Comparison of ENCODE assay signal across 8 mouse cellular contexts in genomic region chr11:49250422-49251379, GRCm38 (mm10). TPM values are rescaled to one million over a fixed set of nuclear protein-coding genes. Genes with fewer than 3 reads are reported as not detected.
DNase-seq lines count a peak whose midpoint lies in the region; ATAC-seq and TF ChIP-seq lines count a peak whose summit lies in the region.

No protein-coding gene starts in this region.

- H3K9me3 ChIP-seq in embryonic facial prominence, embryonic 14.5 days (ENCODE audit: control insufficient read depth, low read length), result no peaks in the 10 kb centered on the region
- no peaks in the 10 kb centered on the region for H3K9me3 ChIP-seq in liver, embryonic 11.5 days (ENCODE audit: control insufficient read depth, low read length)

- peak overlapping the region; percentile 99 for H3K27ac ChIP-seq in bone marrow, adult 2 months (ENCODE audit: control insufficient read depth, insufficient read depth, low read depth, low read length, poor library complexity)
- H3K27ac ChIP-seq in embryonic facial prominence, embryonic 14.5 days (replicated peaks; ENCODE audit: low read depth, low read length), result peak overlapping the region; percentile 92
- peak overlapping the region; percentile 95 for H3K27ac ChIP-seq in kidney, adult 2 months (ENCODE audit: insufficient read depth, low read depth, low read length)
- H3K27ac ChIP-seq in liver, embryonic 11.5 days (ENCODE audit: low read depth, low read length), result peak overlapping the region; percentile 89

- DNase-seq in B cell, adult 2 months, result peak; percentile 81 to 82
- DNase-seq in embryonic facial prominence, embryonic 14.5 days (ENCODE audit: low spot score), result peak; percentile 92
- peak; percentile 94 for DNase-seq in heart, adult 8-10 months (ENCODE audit: low spot score)
- DNase-seq in kidney, adult 2 months, result peak; percentile 96
- DNase-seq in liver, embryonic 11.5 days (ENCODE audit: low spot score), result peak; percentile 89
- peak; percentile 80 to 83 for DNase-seq in spleen, postnatal 14 days (ENCODE audit: low spot score in 2 of 2)

- TF ChIP-seq POLR2A in bone marrow, adult 2 months (IDR thresholded peaks at IDR 0.05; ENCODE audit: borderline replicate concordance, control insufficient read depth, low read depth, low read length), result peak; percentile 98
- peak; percentile 86 for TF ChIP-seq POLR2A in kidney, adult 2 months (IDR thresholded peaks at IDR 0.05; ENCODE audit: low read depth, low read length)

- H3K9ac ChIP-seq in embryonic facial prominence, embryonic 14.5 days (ENCODE audit: low read depth, low read length), result peak overlapping the region; percentile 90
- H3K9ac ChIP-seq in liver, embryonic 11.5 days (ENCODE audit: low read depth, low read length), result peak overlapping the region; percentile 93

- H3K27me3 ChIP-seq in embryonic facial prominence, embryonic 14.5 days (replicated peaks; ENCODE audit: control insufficient read depth, insufficient read depth, low read length), result no peaks in the 10 kb centered on the region
- no peaks in the 10 kb centered on the region for H3K27me3 ChIP-seq in kidney, adult 2 months (replicated peaks; ENCODE audit: control insufficient read depth, insufficient read depth, low read length)
- H3K27me3 ChIP-seq in liver, embryonic 11.5 days (replicated peaks; ENCODE audit: control insufficient read depth, insufficient read depth, low read length), result no peaks in the 10 kb centered on the region

- ATAC-seq in embryonic facial prominence, embryonic 14.5 days (ENCODE audit: low read depth), result peak; percentile 96
- ATAC-seq in liver, embryonic 11.5 days (replicated peaks; ENCODE audit: low FRiP score), result peak; percentile 96
- peak; percentile 77 for ATAC-seq in monocyte, adult 5-6 weeks (replicated peaks; ENCODE audit: insufficient number of reproducible peaks, low FRiP score, low TSS enrichment, poor library complexity, severe bottlenecking)

- H3K4me1 ChIP-seq in bone marrow, adult 2 months (ENCODE audit: control insufficient read depth, insufficient read depth, low read length), result peaks cover 15% of the 10 kb centered on the region
- H3K4me1 ChIP-seq in embryonic facial prominence, embryonic 14.5 days (ENCODE audit: control insufficient read depth, insufficient read depth, low read length), result peaks cover 40% of the 10 kb centered on the region
- peaks cover 37% of the 10 kb centered on the region for H3K4me1 ChIP-seq in kidney, adult 2 months (ENCODE audit: control insufficient read depth, insufficient read depth, low read length)
- peaks cover 52% of the 10 kb centered on the region for H3K4me1 ChIP-seq in liver, embryonic 11.5 days (replicated peaks; ENCODE audit: control insufficient read depth, insufficient read depth, low read length)

- peak overlapping the region; percentile 74 for H3K4me2 ChIP-seq in embryonic facial prominence, embryonic 14.5 days (ENCODE audit: low read depth, low read length)
- peak overlapping the region; percentile 90 for H3K4me2 ChIP-seq in liver, embryonic 11.5 days

- TF ChIP-seq CTCF in bone marrow, adult 2 months (IDR thresholded peaks at IDR 0.05; ENCODE audit: control insufficient read depth, insufficient read depth, low read length), result 0 out of 2 replicates have a peak, but pooled peaks have one; percentile 32
- TF ChIP-seq CTCF in kidney, adult 2 months (conservative IDR thresholded peaks at IDR 0.05; ENCODE audit: insufficient read depth, insufficient read length, low read depth, low read length), result peak; percentile 26; the same call in 1 of the 2 replicates

- WGBS in bone marrow, adult 2 months, result under 1% methylated on average over 45 of the region's 45 CpGs
- WGBS in embryonic facial prominence, embryonic 14.5 days, result 3% methylated on average over 33 of the region's 45 CpGs
- WGBS in kidney, adult 2 months, result 1% methylated on average over 45 of the region's 45 CpGs
- WGBS in liver, embryonic 11.5 days, result 1% methylated on average over 45 of the region's 45 CpGs

- peak overlapping the region; percentile 70 for H3K4me3 ChIP-seq in bone marrow, adult 2 months (replicated peaks; ENCODE audit: control insufficient read depth, low read depth, low read length)
- peak overlapping the region; percentile 75 for H3K4me3 ChIP-seq in embryonic facial prominence, embryonic 14.5 days (ENCODE audit: low read depth, low read length)
- H3K4me3 ChIP-seq in kidney, adult 2 months (ENCODE audit: insufficient read depth, low read depth, low read length), result peak overlapping the region; percentile 83
- H3K4me3 ChIP-seq in liver, embryonic 11.5 days (ENCODE audit: low read depth, low read length), result peak overlapping the region; percentile 88

- peaks cover 37% of the 10 kb centered on the region for H3K36me3 ChIP-seq in embryonic facial prominence, embryonic 14.5 days (ENCODE audit: control insufficient read depth, insufficient read depth, low read length)
- H3K36me3 ChIP-seq in kidney, adult 2 months (ENCODE audit: control insufficient read depth, insufficient read depth, low read length), result peaks cover 2% of the 10 kb centered on the region; the same call in 1 of the 2 replicates
- H3K36me3 ChIP-seq in liver, embryonic 11.5 days (ENCODE audit: control insufficient read depth, insufficient read depth, low read length), result peaks cover 15% of the 10 kb centered on the region; the same call in 1 of the 2 replicates

RNA-seq across cellular contexts. Expression of gene Mgat1, which starts 6.7 kb away (rescaled TPM):
- 37.4 and 63.1 TPM in 2 replicates for polyA plus RNA-seq in bone marrow, adult 2 months (2011; ENCODE audit: insufficient read depth, insufficient read length, low replicate concordance, missing spikeins)
- polyA plus RNA-seq in embryonic facial prominence, embryonic 14.5 days (2014; fragmentation: Nextera tagmentation; extraction: Ambion mirVana), result 66.0 and 67.3 TPM in 2 replicates
- 10 to 100 TPM; 62.4 to 80.4 (median 68.8) TPM for total RNA-seq in heart, adult 8-10 months (2022)
- polyA plus RNA-seq in kidney, adult 2 months (2012; rRNA removed), result 157 and 198 TPM in 2 replicates
- polyA plus RNA-seq in liver, embryonic 11.5 days (2014; fragmentation: Nextera tagmentation; extraction: Ambion mirVana), result 41.7 and 43.3 TPM in 2 replicates
- total RNA-seq in monocyte, adult 5-6 weeks (2017), result 58.6 to 80.8 TPM (median 72.0 TPM) in 3 replicates

RNA-seq across cellular contexts. Expression of gene Olfr1393, which starts 27.4 kb away (rescaled TPM):
- polyA plus RNA-seq in bone marrow, adult 2 months (2011; ENCODE audit: insufficient read depth, insufficient read length, low replicate concordance, missing spikeins), result 0.50 TPM in 1 of 2 replicates, not detected in the other
- polyA plus RNA-seq in embryonic facial prominence, embryonic 14.5 days (2014; fragmentation: Nextera tagmentation; extraction: Ambion mirVana), result 0.10 TPM in 1 of 2 replicates, not detected in the other
- under 1 TPM; 0.41 to 0.50 (median 0.43) TPM for total RNA-seq in heart, adult 8-10 months (2022)
- 0.72 and 1.5 TPM in 2 replicates for polyA plus RNA-seq in kidney, adult 2 months (2012; rRNA removed)
- polyA plus RNA-seq in liver, embryonic 11.5 days (2014; fragmentation: Nextera tagmentation; extraction: Ambion mirVana), result 0.13 TPM in 1 of 2 replicates, not detected in the other
- total RNA-seq in monocyte, adult 5-6 weeks (2017), result 2.0 TPM in 1 of 3 replicates, not detected in the others

RNA-seq across cellular contexts. Expression of gene Olfr1392, which starts 34.4 kb away (rescaled TPM):
- not detected in 2 replicates for polyA plus RNA-seq in bone marrow, adult 2 months (2011; ENCODE audit: insufficient read depth, insufficient read length, low replicate concordance, missing spikeins)
- polyA plus RNA-seq in embryonic facial prominence, embryonic 14.5 days (2014; fragmentation: Nextera tagmentation; extraction: Ambion mirVana), result 0.07 TPM in 1 of 2 replicates, not detected in the other
- not detected for total RNA-seq in heart, adult 8-10 months (2022)
- 0.46 and 0.47 TPM in 2 replicates for polyA plus RNA-seq in kidney, adult 2 months (2012; rRNA removed)
- polyA plus RNA-seq in liver, embryonic 11.5 days (2014; fragmentation: Nextera tagmentation; extraction: Ambion mirVana), result not detected in 2 replicates
- total RNA-seq in monocyte, adult 5-6 weeks (2017), result not detected in 3 replicates

RNA-seq across cellular contexts. Expression of gene Zfp62, which starts 47.6 kb away (rescaled TPM):
- polyA plus RNA-seq in bone marrow, adult 2 months (2011; ENCODE audit: insufficient read depth, insufficient read length, low replicate concordance, missing spikeins), result 10.4 and 12.0 TPM in 2 replicates
- polyA plus RNA-seq in embryonic facial prominence, embryonic 14.5 days (2014; fragmentation: Nextera tagmentation; extraction: Ambion mirVana), result 40.4 and 42.0 TPM in 2 replicates
- 10 to 100 TPM; 25.0 to 31.7 (median 27.1) TPM for total RNA-seq in heart, adult 8-10 months (2022)
- polyA plus RNA-seq in kidney, adult 2 months (2012; rRNA removed), result 2.0 and 2.6 TPM in 2 replicates
- 30.9 and 32.2 TPM in 2 replicates for polyA plus RNA-seq in liver, embryonic 11.5 days (2014; fragmentation: Nextera tagmentation; extraction: Ambion mirVana)
- 96.4 to 134 TPM (median 134 TPM) in 3 replicates for total RNA-seq in monocyte, adult 5-6 weeks (2017)

RNA-seq across cellular contexts. Expression of gene Olfr10, which starts 53.8 kb away (rescaled TPM):
- not detected in 2 replicates for polyA plus RNA-seq in bone marrow, adult 2 months (2011; ENCODE audit: insufficient read depth, insufficient read length, low replicate concordance, missing spikeins)
- polyA plus RNA-seq in embryonic facial prominence, embryonic 14.5 days (2014; fragmentation: Nextera tagmentation; extraction: Ambion mirVana), result not detected in 2 replicates
- total RNA-seq in heart, adult 8-10 months (2022), result not detected
- not detected in 2 replicates for polyA plus RNA-seq in kidney, adult 2 months (2012; rRNA removed)
- not detected in 2 replicates for polyA plus RNA-seq in liver, embryonic 11.5 days (2014; fragmentation: Nextera tagmentation; extraction: Ambion mirVana)
- not detected in 3 replicates for total RNA-seq in monocyte, adult 5-6 weeks (2017)

Comparison
In these comparisons a context has a peak if more than half of its experiments do, and no peak if none do; other contexts are left out.
1. Peak in every context shown above with its lines: DNase-seq, ATAC-seq, H3K4me3 ChIP-seq and H3K27ac ChIP-seq.